Mouse (Mus musculus) embryonic facial prominence, embryonic 13.5 days (tissue): ENCODE results near the gene Adcy7. TPM values are rescaled to one million over a fixed set of nuclear protein-coding genes. Genes with fewer than 3 reads are reported as not detected.

Experiments used
- ATAC-seq: fragments of 200-750 bp; cut with Nextera tagmentation; 2 replicates; pipeline ENCODE4 v1.8.0; 2017; ENCODE audit warnings: low read depth; ENCODE audit not compliant: insufficient number of reproducible peaks, insufficient read depth, low FRiP score, low TSS enrichment
- H3K27ac ChIP-seq: fragments of 300-500 bp; sonication (generic); 2 replicates; pipeline ENCODE4 v1.5.1; 2015; ENCODE audit warnings: moderate library complexity, mild to moderate bottlenecking, inconsistent platforms
- H3K27me3 ChIP-seq: fragments of 300-500 bp; sonication (generic); 2 replicates; pipeline ENCODE4 v1.6.1; 2015; ENCODE audit warnings: mild to moderate bottlenecking, inconsistent platforms
- H3K36me3 ChIP-seq: fragments of 300-500 bp; sonication (generic); 2 replicates; pipeline ENCODE4 v1.6.1; 2015; ENCODE audit warnings: mild to moderate bottlenecking, inconsistent platforms
- H3K4me1 ChIP-seq: fragments of 300-500 bp; sonication (generic); 2 replicates; pipeline ENCODE4 v1.6.1; 2015; ENCODE audit warnings: inconsistent platforms
- H3K4me2 ChIP-seq: fragments of 300-500 bp; sonication (generic); 2 replicates; pipeline ENCODE4 v1.6.1; 2015; ENCODE audit warnings: moderate library complexity, mild to moderate bottlenecking, inconsistent platforms
- H3K4me3 ChIP-seq: fragments of 300-500 bp; sonication (generic); 2 replicates; pipeline ENCODE4 v1.5.1; 2015; ENCODE audit warnings: mild to moderate bottlenecking, inconsistent platforms
- H3K9ac ChIP-seq: fragments of 300-500 bp; sonication (generic); 2 replicates; pipeline ENCODE4 v1.6.1; 2015; ENCODE audit warnings: mild to moderate bottlenecking, inconsistent platforms
- H3K9me3 ChIP-seq: fragments of 300-500 bp; sonication (generic); 2 replicates; pipeline ENCODE4 v1.6.1; 2016; ENCODE audit warnings: inconsistent platforms
- WGBS: fragments of 180-500 bp; shearing (Covaris S2); methylation state at CpG from one replicate; pipeline ENCODE4 v1.1.7; 2015; ENCODE audit warnings: mixed read lengths; 5-methylcytosine and 5-hydroxymethylcytosine counted together
- polyA plus RNA-seq: library from polyadenylated mRNA; unstranded; fragments of >200 nt; fragmentation: Nextera tagmentation; extraction: Ambion mirVana; gene quantifications from 2 replicates; pipeline ENCODE4 v1.2.1, GENCODE M21; 2015

Adcy7 gene
- polyA plus RNA-seq, 1 experiment from 2014 or later: 6.6 TPM

- H3K4me2 ChIP-seq: no peak overlapping the region
- H3K4me3 ChIP-seq: no peak overlapping the region
- WGBS: 76% methylated on average over 13 of the region's 13 CpGs
These were observed 18.4 kb downstream of the Adcy7 start for GRCm38 (mm10) chr8:88290326-88291304.

DNA sequence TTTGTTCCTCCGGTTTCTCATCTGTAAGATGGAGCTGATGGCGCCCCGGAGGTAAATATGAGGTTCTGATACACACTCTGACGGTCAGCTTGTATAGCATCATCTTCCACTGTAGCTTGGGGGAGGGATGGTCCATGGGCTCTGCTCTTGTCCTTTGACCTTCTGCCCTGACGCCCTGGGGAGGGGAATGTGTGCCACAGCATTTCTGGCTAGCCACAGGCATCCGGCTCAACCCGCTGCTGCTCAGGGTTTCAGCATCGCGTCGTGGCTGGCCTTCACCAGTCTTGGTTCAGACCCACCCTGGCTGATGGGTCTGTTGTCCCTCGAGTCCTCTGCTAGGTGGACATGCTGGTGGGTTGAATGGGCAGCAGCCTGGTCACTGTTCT lies 19.1 kb downstream of the Adcy7 start:
- no peak for ATAC-seq
- WGBS: 88% methylated on average over 11 of the region's 11 CpGs

More at GRCm38 (mm10) chr8:88290326-88291304, 18.4 kb downstream of the Adcy7 start:
- Histone ChIP-seq H3K9me3 (no peaks in the 10 kb centered on the region), H3K36me3 (no peaks in the 10 kb centered on the region), H3K27ac (no peak overlapping the region), H3K9ac (no peak overlapping the region), H3K27me3 (no peaks in the 10 kb centered on the region), H3K4me1 (peaks cover 24% of the 10 kb centered on the region)
- no peak for ATAC-seq

DNA sequence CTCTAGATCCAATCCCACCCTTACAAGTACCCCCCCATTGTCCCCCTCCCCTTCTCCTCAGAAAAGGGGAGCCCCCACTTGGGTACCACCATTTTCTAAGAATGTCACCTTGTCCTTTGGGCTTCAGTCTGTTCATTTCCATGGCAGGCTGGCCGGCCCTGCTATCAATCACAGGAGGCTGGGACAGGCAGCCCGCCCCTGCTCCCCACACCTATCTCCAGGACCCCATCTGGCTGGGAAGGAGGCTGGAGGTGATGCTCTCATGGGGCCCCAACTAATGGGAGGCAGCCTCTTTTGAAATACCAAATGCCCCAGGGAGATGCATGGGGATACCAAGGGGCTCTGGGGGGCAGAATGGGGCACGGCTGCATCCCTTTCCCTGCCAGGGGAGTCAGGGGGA lies 20.7 kb downstream of the Adcy7 start:
- Histone ChIP-seq H3K27me3 (no peaks in the 10 kb centered on the region), H3K4me2 (no peak overlapping the region), H3K4me3 (no peak overlapping the region), H3K9me3 (no peaks in the 10 kb centered on the region), H3K9ac (no peak overlapping the region), H3K36me3 (no peaks in the 10 kb centered on the region), H3K4me1 (peaks cover 13% of the 10 kb centered on the region), H3K27ac (no peak overlapping the region)
- WGBS: 86% methylated on average over 3 of the region's 3 CpGs
- no peak for ATAC-seq

More for the DNA sequence above, 19.1 kb downstream of the Adcy7 start:
- Histone ChIP-seq H3K27me3 (no peaks in the 10 kb centered on the region), H3K9me3 (no peaks in the 10 kb centered on the region), H3K4me3 (no peak overlapping the region), H3K4me1 (peaks cover 17% of the 10 kb centered on the region), H3K4me2 (no peak overlapping the region), H3K27ac (no peak overlapping the region), H3K36me3 (no peaks in the 10 kb centered on the region), H3K9ac (no peak overlapping the region)

- Histone ChIP-seq H3K4me3 (no peak overlapping the region), H3K9ac (no peak overlapping the region), H3K9me3 (no peaks in the 10 kb centered on the region), H3K27ac (no peak overlapping the region), H3K4me1 (peaks cover 4% of the 10 kb centered on the region), H3K27me3 (no peaks in the 10 kb centered on the region), H3K36me3 (no peaks in the 10 kb centered on the region), H3K4me2 (no peak overlapping the region)
- 86% methylated on average over 9 of the region's 9 CpGs for WGBS
- no peak for ATAC-seq
These were observed 21.6 kb downstream of the Adcy7 start for GRCm38 (mm10) chr8:88293590-88294356.

DNA sequence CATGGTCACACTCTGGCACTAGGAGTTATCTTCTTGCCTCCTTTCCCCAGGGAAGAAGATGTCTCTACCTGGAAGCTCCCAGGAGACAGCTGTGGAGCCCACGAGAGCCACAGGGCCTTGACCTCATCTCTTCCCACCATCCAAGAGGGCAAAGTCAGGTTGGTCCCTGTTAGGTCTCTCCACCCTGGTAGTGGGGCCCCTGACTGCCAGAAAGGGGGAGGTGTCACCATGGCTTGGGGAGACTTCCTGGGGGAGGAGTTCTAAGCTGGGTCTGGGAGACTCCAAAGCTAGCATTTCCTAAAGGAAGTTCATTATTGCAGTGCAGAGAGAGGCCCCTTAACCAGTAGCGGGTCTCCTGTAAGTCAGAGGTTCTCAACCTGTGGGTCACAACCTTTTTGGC lies 22.8 kb downstream of the Adcy7 start:
- WGBS: 88% methylated on average over 2 of the region's 2 CpGs
- H3K9ac ChIP-seq: no peak overlapping the region
- ATAC-seq: no peak

DNA sequence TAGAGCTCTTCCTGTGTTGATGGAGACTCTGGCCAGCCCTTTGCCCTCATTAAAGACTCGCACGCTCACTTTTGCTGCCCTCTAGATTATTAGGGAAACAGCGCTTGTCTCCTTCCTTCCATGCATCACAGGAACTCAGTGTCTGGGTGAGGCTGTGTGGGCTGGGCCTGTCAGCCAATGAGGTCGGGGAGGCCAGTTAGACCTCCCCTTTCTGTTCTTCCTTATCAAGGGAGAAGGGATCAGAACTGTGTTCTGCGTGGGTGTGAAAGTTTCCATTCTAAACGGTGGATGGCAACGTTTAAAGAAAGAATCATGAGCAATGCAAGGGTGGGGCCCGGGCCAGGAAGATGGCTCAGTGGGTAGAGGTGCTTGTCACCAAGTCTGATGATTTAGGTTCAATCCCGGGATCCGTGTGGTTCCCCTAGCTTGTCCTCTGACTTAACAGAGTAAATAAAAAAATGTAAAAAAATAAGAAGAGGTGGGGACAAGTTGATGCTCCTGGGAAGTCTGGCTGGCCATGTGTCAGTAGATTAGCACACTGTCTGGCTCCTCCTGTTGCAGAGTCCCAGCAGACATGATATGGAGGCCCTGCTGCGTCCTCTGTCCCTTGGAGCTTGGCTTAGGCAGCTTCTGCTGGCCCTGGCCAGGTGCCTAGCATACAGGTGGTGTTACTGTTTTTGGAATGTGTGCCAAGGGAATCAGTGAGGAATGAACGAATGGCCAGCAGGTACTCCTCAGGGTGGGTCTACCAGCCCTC lies 26.0 kb downstream of the Adcy7 start:
- no peak overlapping the region for H3K9ac ChIP-seq
- H3K4me1 ChIP-seq: peaks cover 10% of the 10 kb centered on the region; the same call in 1 of the 2 replicates
- ATAC-seq: no peak
- no peaks in the 10 kb centered on the region for H3K36me3 ChIP-seq
- no peaks in the 10 kb centered on the region for H3K9me3 ChIP-seq
- H3K4me3 ChIP-seq: no peak overlapping the region
- H3K4me2 ChIP-seq: no peak overlapping the region
- H3K27ac ChIP-seq: no peak overlapping the region
- WGBS: 63% methylated on average over 12 of the region's 12 CpGs
- H3K27me3 ChIP-seq: no peaks in the 10 kb centered on the region

More for the DNA sequence above, 22.8 kb downstream of the Adcy7 start:
- Histone ChIP-seq H3K4me2 (no peak overlapping the region), H3K27ac (no peak overlapping the region), H3K9me3 (no peaks in the 10 kb centered on the region), H3K4me1 (no peaks in the 10 kb centered on the region), H3K4me3 (no peak overlapping the region), H3K27me3 (no peaks in the 10 kb centered on the region), H3K36me3 (no peaks in the 10 kb centered on the region)

- WGBS: 72% methylated on average over 10 of the region's 10 CpGs
- Histone ChIP-seq H3K9me3 (no peaks in the 10 kb centered on the region), H3K4me1 (peaks cover 10% of the 10 kb centered on the region; the same call in 1 of the 2 replicates), H3K4me2 (no peak overlapping the region), H3K27me3 (no peaks in the 10 kb centered on the region), H3K4me3 (no peak overlapping the region), H3K9ac (no peak overlapping the region), H3K27ac (no peak overlapping the region), H3K36me3 (no peaks in the 10 kb centered on the region)
- no peak for ATAC-seq
These were observed 26.5 kb downstream of the Adcy7 start for GRCm38 (mm10) chr8:88298733-88299103.

- Histone ChIP-seq H3K4me3 (no peak overlapping the region), H3K27ac (peak overlapping the region; percentile 8; the same call in 1 of the 2 replicates), H3K27me3 (no peaks in the 10 kb centered on the region), H3K9ac (no peak overlapping the region), H3K4me2 (no peak overlapping the region), H3K9me3 (no peaks in the 10 kb centered on the region), H3K36me3 (no peaks in the 10 kb centered on the region), H3K4me1 (peaks cover 10% of the 10 kb centered on the region; the same call in 1 of the 2 replicates)
- WGBS: 67% methylated on average over 10 of the region's 10 CpGs
- no peak for ATAC-seq
These were observed 27.9 kb downstream of the Adcy7 start for GRCm38 (mm10) chr8:88299907-88300603.

DNA sequence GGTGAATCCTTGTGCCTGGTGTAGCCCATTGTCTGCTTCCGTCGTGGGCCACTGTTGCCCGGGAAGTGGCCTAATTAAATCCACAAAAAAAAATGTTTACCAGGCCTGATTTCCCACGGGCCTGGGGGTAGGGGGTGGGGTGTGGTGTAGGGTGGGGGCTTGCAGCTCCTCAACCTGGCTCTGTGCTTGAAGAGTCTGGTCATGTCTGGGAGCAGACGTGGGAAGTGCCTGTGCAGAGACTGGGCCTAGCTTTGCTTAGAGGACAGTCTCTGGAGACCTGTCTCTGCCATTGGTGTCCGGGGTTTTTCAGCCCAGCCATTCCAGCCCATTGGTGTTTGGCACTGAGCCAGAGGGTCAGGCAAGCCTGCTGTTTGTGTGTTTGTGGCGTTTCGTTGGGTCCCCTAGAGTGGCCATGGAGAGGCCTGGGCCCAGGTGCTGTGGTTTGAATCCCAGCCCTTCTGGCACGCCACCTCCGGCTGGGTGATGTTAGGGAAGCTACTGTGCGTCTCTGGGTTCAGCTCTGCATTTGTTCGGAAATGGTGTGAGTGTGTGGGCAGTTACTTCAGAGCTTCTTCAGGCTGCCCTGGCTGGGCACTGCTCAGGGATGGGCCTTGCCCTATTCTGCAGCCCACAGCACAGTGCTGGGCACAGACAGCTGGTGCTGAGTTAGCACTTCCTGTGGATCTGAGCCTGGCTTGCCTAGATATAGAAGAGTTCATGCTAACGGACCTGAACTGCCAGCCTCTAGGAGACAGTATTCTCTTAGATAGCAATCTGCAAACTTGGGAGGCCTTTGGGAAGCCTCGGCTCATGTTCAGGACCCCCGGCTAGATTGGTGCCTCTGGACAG lies 29.6 kb downstream of the Adcy7 start:
- peaks cover 10% of the 10 kb centered on the region; the same call in 1 of the 2 replicates for H3K4me1 ChIP-seq
- no peak overlapping the region for H3K4me3 ChIP-seq
- ATAC-seq: no peak
- no peak overlapping the region for H3K27ac ChIP-seq
- no peak overlapping the region for H3K9ac ChIP-seq
- H3K9me3 ChIP-seq: no peaks in the 10 kb centered on the region
- no peaks in the 10 kb centered on the region for H3K27me3 ChIP-seq
- no peak overlapping the region for H3K4me2 ChIP-seq
- WGBS: 68% methylated on average over 15 of the region's 15 CpGs
- no peaks in the 10 kb centered on the region for H3K36me3 ChIP-seq

- H3K36me3 ChIP-seq: no peaks in the 10 kb centered on the region
- no peak for ATAC-seq
These were observed 33.6 kb downstream of the Adcy7 start for GRCm38 (mm10) chr8:88305814-88306213.

More at GRCm38 (mm10) chr8:88305814-88306213, 33.6 kb downstream of the Adcy7 start:
- Histone ChIP-seq H3K4me1 (peaks cover 5% of the 10 kb centered on the region; the same call in 1 of the 2 replicates), H3K4me2 (no peak overlapping the region), H3K4me3 (no peak overlapping the region), H3K27me3 (no peaks in the 10 kb centered on the region), H3K27ac (no peak overlapping the region), H3K9me3 (no peaks in the 10 kb centered on the region), H3K9ac (no peak overlapping the region)
- WGBS: 90% methylated on average over 4 of the region's 4 CpGs
